Mouse (Mus musculus) neural tube, embryonic 11.5 days (tissue): ENCODE data around the gene Klk1b5. TPM values are rescaled to one million over a fixed set of nuclear protein-coding genes. Genes with fewer than 3 reads are reported as not detected.
"Not testable (repeated sequence)": the region's sequence is repeated elsewhere in the genome, so short reads cannot be mapped to it uniquely, and the experiment has no call there.

ENCODE experiments used
- ATAC-seq: fragments of 200-750 bp; cut with Nextera tagmentation; 2 replicates; pipeline ENCODE4 v1.8.0; 2017; ENCODE audit warnings: moderate number of reproducible peaks, mild to moderate bottlenecking, moderate TSS enrichment, moderate library complexity; ENCODE audit not compliant: insufficient read depth, low FRiP score, low TSS enrichment
- DNase-seq: peaks from one replicate; pipeline ENCODE4 v3.0.0-alpha.2; 2015; ENCODE audit warnings: low spot score
- H3K27ac ChIP-seq: fragments of 300-500 bp; sonication (generic); 2 replicates; pipeline ENCODE4 v1.5.1; 2014; ENCODE audit warnings: low read depth, mild to moderate bottlenecking, low read length
- H3K27me3 ChIP-seq: fragments of 300-500 bp; sonication (generic); 2 replicates; pipeline ENCODE4 v1.6.1; 2014; ENCODE audit warnings: mild to moderate bottlenecking, low read length, mixed read lengths; ENCODE audit not compliant: control insufficient read depth, insufficient read depth
- H3K36me3 ChIP-seq: fragments of 300-500 bp; sonication (generic); 2 replicates; pipeline ENCODE4 v1.6.1; 2014; ENCODE audit warnings: mild to moderate bottlenecking, low read length, moderate library complexity, mixed read lengths; ENCODE audit not compliant: control insufficient read depth, insufficient read depth
- H3K4me1 ChIP-seq: fragments of 300-500 bp; sonication (generic); 2 replicates; pipeline ENCODE4 v1.6.1; 2014; ENCODE audit warnings: low read length, mixed read lengths; ENCODE audit not compliant: control insufficient read depth, insufficient read depth
- H3K4me2 ChIP-seq: fragments of 300-500 bp; sonication (generic); 2 replicates; pipeline ENCODE4 v1.6.1; 2014; ENCODE audit warnings: low read depth, mild to moderate bottlenecking, moderate library complexity
- H3K4me3 ChIP-seq: fragments of 300-500 bp; sonication (generic); 2 replicates; pipeline ENCODE4 v1.5.1; 2014; ENCODE audit warnings: low read depth, low read length
- H3K9ac ChIP-seq: fragments of 300-500 bp; sonication (generic); 2 replicates; pipeline ENCODE4 v1.6.1; 2014; ENCODE audit warnings: mild to moderate bottlenecking, low read length
- H3K9me3 ChIP-seq: fragments of 300-500 bp; sonication (generic); 2 replicates; pipeline ENCODE4 v1.6.1; 2016; ENCODE audit warnings: low read length; ENCODE audit not compliant: control insufficient read depth
- WGBS: fragments of 180-500 bp; shearing (Covaris S2); extraction: QIAGEN DNeasy Blood & Tissue Kit; methylation state at CpG from one replicate; pipeline ENCODE4 v1.1.7; 2014; 5-methylcytosine and 5-hydroxymethylcytosine counted together
- polyA plus RNA-seq: library from polyadenylated mRNA; unstranded; fragments of >200 nt; fragmentation: Nextera tagmentation; extraction: Ambion mirVana; gene quantifications from 2 replicates; pipeline ENCODE4 v1.2.1, GENCODE M21; 2014

Gene Klk1b5
- not detected in 2 replicates for polyA plus RNA-seq

DNA sequence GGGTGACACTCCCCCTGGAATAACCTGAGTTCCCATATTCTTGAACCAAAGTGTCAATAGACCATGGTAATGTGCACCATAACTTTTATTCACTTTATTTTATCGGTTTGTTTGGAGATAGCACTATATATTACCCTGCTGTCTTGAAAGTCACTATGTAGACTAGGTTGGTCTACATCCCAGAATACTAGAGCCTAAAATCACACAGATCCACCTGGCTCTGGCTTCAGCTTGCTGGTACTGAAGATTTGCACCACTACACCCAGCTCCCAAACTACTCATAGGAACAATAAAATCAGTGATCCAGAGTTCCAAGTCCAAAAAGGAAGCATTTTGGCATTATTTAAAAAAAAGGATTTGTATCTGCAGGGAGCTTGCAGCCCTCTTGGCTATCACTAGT lies at the start of gene Klk1b5:
TSS of gene Klk1b5 (plus strand) at position 301 of the 400 bp plus-strand sequence.
- no peaks in the 10 kb centered on the region for H3K27me3 ChIP-seq
- DNase-seq (no peak), ATAC-seq (no peak)
- H3K9me3 ChIP-seq, result no peaks in the 10 kb centered on the region
- H3K9ac ChIP-seq, result no peak within 1 kb of the TSS
- no peak within 1 kb of the TSS for H3K27ac ChIP-seq
- H3K4me1 ChIP-seq, result no peaks in the 10 kb centered on the region
- H3K4me3 ChIP-seq, result no peak within 1 kb of the TSS
- H3K4me2 ChIP-seq, result no peak within 1 kb of the TSS
- H3K36me3 ChIP-seq, result no peaks in the 10 kb centered on the region
- WGBS, result 79% methylated on average over 1 of the region's 1 CpGs

DNA sequence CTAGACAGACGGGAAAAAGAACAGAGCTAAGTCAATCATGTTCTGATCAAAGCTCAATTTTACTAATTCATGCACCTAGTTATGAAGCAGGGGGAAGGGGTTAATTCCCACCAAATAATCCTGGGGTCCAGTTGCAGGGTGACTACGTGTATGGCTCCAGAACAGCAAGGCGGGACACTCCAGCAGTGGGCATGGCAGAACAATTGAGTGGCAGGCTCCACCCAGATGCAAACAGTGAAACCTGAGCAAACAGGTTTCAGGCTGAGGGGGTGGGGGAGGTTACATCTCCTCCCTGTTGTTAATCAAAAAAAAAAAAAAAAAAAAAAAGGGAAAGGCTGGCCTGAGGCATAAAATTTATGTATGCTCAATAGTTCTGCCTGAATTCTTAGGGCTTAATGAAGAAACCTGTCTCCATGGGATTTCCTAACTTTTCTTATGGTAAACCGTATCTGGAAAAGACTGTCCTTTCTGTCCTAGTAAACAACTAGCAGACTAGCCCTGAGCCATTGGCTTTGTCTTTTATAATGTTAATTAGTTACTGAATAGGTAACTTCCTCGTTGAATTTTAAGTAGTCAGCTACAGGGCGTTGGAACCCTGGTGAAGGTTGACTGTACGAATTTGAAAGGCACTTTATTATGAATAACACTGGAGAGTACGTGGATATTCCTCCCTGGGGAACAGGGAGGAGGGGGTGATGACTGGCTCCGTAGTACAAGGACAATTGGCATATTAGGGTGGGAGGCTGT lies 36.3 kb upstream of the Klk1b5 start:
- WGBS, result 64% methylated on average over 9 of the region's 9 CpGs
- ATAC-seq (no peak), DNase-seq (no peak)
- no peak overlapping the region for H3K4me3 ChIP-seq
- no peak overlapping the region for H3K4me2 ChIP-seq
- H3K9me3 ChIP-seq, result no peaks in the 10 kb centered on the region
- no peak overlapping the region for H3K9ac ChIP-seq
- no peaks in the 10 kb centered on the region for H3K4me1 ChIP-seq
- no peaks in the 10 kb centered on the region for H3K36me3 ChIP-seq
- H3K27me3 ChIP-seq, result no peaks in the 10 kb centered on the region
- no peak overlapping the region for H3K27ac ChIP-seq

DNA sequence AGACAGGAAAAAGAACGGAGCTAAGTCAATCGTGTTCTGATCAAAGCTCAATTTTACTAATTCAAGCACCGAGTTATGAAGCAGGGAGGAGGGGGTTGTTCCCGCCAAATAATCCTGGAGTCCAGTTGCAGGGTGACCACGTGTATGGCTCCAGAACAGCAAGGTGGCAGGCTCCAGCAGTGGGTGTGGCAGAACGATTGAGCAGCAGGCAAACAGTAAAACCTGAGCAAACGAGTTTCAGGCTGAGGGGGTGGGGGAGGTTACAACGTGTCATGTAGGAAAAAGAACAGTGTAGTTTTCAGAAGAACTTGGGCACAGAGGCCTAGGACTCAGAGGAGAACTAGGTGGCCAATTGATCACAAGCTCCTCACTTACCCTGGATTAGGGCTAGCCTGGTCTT lies 29.2 kb upstream of the Klk1b5 start:
- not testable (repeated sequence) for ATAC-seq, H3K27ac ChIP-seq, H3K4me1 ChIP-seq, H3K27me3 ChIP-seq, H3K9me3 ChIP-seq, DNase-seq, H3K36me3 ChIP-seq, H3K9ac ChIP-seq, H3K4me3 ChIP-seq, H3K4me2 ChIP-seq
- WGBS, result 74% methylated on average over 8 of the region's 8 CpGs

- not testable (repeated sequence) for H3K27me3 ChIP-seq, ATAC-seq, H3K4me1 ChIP-seq, H3K4me3 ChIP-seq, H3K27ac ChIP-seq, H3K9ac ChIP-seq, H3K4me2 ChIP-seq, DNase-seq, H3K9me3 ChIP-seq, H3K36me3 ChIP-seq
Observed at GRCm38 (mm10) chr7:44187936-44188335, 27.8 kb upstream of the Klk1b5 start, which contains the start of gene Klk1b24. Gene Klk1b24 (plus strand): TSS chr7:44188236.

DNA sequence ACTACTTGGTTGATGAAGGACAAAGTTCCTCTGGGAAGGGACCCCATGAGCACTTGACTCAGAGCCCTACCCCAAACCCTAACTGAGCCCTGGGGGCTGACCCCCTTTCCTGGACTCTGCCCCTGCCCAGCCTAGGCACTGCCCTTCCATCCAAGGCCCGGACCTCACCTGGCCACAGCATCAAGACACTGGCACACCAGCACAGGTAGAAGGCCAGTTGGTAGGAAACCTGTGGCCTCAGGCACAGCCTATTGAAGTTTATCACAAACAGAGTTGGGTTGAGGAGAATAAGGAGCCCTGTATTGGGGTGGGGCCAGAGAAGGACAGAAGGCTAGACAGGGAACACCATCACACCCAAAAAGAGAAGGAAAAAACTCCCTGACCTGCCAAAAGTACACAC lies 22.3 kb upstream of the Klk1b5 start:
- not testable (repeated sequence) for H3K4me3 ChIP-seq, H3K27ac ChIP-seq, H3K9me3 ChIP-seq, DNase-seq, H3K4me2 ChIP-seq, ATAC-seq, H3K9ac ChIP-seq, H3K27me3 ChIP-seq, H3K36me3 ChIP-seq, H3K4me1 ChIP-seq
- 50% methylated on average over 1 of the region's 1 CpGs for WGBS

DNA sequence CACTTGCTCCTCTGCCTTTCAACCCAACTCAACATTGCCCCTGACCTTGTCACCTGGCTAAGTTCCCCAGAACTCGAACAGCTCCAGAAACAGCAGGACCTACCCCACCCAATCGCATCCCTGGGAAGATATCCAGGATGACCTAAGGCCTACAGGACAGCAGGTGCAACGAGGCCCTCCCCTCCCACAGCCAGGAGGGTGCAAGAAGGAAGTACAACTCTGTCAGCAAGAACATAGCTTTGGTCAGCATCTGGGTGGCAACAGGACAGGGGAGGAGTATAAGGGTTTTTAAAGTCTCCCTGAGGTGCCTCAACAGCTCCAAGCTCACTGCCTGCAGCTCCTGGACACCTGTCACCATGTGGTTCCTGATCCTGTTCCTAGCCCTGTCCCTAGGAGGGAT lies 17.9 kb upstream of the Klk1b5 start, which contains the start of gene Klk1b3:
TSS of gene Klk1b3 (plus strand) at position 301 of the 400 bp plus-strand sequence.
- no peaks in the 10 kb centered on the region for H3K9me3 ChIP-seq
- H3K4me1 ChIP-seq, result no peaks in the 10 kb centered on the region
- no peak within 1 kb of the TSS for H3K4me3 ChIP-seq
- H3K27me3 ChIP-seq, result no peaks in the 10 kb centered on the region
- WGBS, result 64% methylated on average over 3 of the region's 3 CpGs
- H3K9ac ChIP-seq, result no peak within 1 kb of the TSS
- H3K36me3 ChIP-seq, result no peaks in the 10 kb centered on the region
- DNase-seq (no peak), ATAC-seq (no peak)
- no peak within 1 kb of the TSS for H3K4me2 ChIP-seq
- no peak within 1 kb of the TSS for H3K27ac ChIP-seq

- not testable (repeated sequence) for H3K4me1 ChIP-seq, ATAC-seq, H3K9ac ChIP-seq, H3K27ac ChIP-seq, DNase-seq, H3K27me3 ChIP-seq, H3K4me3 ChIP-seq, H3K4me2 ChIP-seq, H3K36me3 ChIP-seq, H3K9me3 ChIP-seq
- WGBS, result 45% methylated on average over 3 of the region's 3 CpGs
Observed at GRCm38 (mm10) chr7:44207135-44207534, 8.6 kb upstream of the Klk1b5 start, which contains the start of gene Klk1b4. Gene Klk1b4 (plus strand): TSS chr7:44207435.

GRCm38 (mm10) chr7:44208307-44208706 lies 7.4 kb upstream of the Klk1b5 start:
- Histone ChIP-seq H3K27me3 (no peaks in the 10 kb centered on the region), H3K4me3 (no peak overlapping the region), H3K4me1 (no peaks in the 10 kb centered on the region), H3K4me2 (no peak overlapping the region), H3K27ac (no peak overlapping the region), H3K9me3 (no peaks in the 10 kb centered on the region), H3K9ac (no peak overlapping the region), H3K36me3 (no peaks in the 10 kb centered on the region)
- DNase-seq, result no peak
- ATAC-seq, result no peak
- 86% methylated on average over 3 of the region's 3 CpGs for WGBS

- not testable (repeated sequence) for H3K4me2 ChIP-seq, ATAC-seq, H3K27me3 ChIP-seq, H3K4me1 ChIP-seq, H3K9me3 ChIP-seq, H3K36me3 ChIP-seq, H3K27ac ChIP-seq, DNase-seq, H3K9ac ChIP-seq, H3K4me3 ChIP-seq
- WGBS, result 75% methylated on average over 8 of the region's 10 CpGs
Observed at GRCm38 (mm10) chr7:44221601-44222000, 5.9 kb downstream of the Klk1b5 start.
